Mouse (Mus musculus) T-helper 2 cell (primary cell): ENCODE measurements around the gene Gla.
"Not testable (repeated sequence)": the region's sequence is repeated elsewhere in the genome, so short reads cannot be mapped to it uniquely, and the experiment has no call there.

Source experiments
- in situ Hi-C: fragments of 300-600 bp; cut with MboI, MseI; formaldehyde crosslinking; loops from one replicate; pipeline ENCODE4 v1.15.1; 2025; ENCODE audit warnings: high pct_unique_total_duplicates

The Gla gene

DNA sequence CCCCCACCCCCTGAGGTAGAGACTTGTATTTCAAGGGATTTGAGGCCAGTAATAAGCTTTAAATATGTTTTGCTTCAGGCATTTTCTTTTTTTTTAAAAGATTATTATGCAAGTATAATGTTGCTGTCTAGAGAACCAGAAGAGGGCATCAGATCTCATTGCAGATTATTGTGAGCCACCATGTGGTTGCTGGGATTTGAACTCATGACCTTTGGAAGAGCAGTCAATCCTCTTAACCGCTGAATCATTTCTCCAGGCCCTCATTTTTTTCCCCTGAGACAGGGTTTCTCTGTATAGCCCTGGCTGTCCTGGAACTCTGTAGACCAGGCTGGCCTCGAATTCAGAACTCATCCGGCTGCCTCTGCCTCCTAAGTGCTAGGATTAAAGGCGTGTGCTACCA lies 12.7 kb downstream of the Gla start:
- in situ Hi-C loops: no loop called here

DNA sequence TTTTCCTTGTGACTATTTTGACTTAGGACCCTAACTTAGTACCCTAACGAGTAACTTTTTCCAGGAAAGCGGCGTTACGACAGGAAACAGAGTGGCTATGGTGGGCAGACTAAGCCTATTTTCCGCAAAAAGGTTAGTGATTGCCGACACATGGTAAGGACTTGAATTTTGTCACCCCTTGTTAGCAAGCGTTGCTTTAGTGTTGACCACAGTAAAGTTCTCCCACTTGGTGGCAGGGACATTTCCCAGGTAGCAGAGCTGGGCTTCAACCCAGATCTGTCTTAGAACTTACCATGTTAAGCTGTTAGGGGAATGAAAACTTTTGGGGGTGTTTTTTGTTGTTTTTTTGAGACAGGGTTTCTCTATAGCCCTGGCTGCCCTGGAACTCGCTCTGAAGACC lies 14.5 kb downstream of the Gla start:
- in situ Hi-C loops: no loop called here

DNA sequence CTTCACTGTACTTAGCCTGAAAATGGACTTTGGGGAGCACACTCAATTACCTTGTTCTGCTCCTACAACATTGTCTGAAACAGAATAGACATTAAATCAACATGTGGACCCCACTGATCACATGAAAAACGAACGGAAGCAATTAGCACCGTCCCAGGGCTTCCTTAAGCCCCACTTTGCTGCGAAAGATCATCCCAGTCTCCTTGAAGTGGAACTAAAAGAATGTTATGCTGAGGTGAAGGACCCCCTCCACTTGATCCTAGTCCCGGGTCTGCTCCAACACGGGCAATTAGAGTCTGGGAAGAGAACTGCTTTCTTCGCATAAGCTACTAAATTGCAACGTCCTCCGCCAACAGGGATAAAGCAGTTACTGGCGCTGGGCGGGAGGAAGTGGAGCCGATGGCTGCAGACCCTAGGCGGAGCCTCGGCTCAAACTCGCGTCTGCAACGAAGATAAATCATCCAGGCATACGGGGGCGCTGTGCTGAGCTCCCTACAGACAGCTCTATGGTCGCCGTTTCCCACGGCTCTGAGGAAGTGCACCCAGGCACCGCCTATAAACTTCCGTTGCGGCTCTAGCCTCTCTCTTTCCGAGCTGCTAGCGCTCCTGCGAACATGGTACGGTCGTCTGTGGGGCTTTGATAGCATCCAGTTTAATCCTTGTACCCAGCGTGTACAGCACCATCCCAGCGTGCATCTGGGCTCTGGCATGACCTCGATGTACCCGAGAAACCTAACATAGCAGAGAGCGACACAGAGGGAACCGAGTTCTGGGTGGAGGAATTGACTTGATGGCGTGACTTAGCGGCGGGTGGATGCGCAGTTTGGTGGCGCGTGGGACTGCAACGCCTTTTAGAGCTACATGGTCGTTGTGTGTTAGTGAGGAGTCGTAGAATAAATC lies 15.6 kb downstream of the Gla start, which contains the start of gene Rpl36a:
Rpl36a (plus strand) TSS at position 552 of the 900 bp plus-strand sequence.
- in situ Hi-C loops: no loop called here

DNA sequence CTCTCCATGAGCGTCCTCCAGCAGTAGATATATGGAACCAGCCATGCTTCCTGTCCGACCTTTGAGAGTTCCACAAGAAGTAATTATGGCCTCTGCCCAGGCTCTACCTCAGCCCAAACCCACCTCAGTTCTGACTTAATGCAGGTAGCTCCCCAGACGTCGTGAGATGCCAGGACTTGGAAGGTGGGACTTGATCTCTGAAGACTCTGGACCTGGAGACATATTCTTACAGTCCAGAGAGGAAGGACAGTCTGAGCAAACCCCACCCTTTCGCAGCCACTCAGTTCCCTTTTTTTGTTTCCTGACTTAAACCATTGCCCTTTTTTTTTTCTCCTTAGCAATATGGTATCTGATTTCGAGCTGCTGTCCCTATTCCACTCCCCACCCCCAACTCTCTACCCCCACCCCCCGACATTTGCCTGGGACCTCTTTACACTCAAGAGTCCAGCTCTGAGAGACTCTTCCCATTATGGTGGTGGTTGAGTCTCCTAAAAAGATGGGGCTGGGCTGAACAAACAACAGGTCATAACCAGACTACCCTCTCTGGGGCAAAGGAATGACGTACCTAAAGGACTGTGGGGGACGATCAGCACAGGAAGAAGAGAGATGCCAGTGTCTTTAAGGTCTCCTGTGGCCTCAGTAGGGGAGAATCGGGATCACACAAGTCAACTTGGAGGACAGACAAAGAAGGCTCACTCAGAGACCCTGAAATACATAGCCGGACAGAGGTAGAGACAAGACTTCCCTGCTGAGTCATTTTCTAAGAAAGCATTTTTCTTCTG lies 17.8 kb downstream of the Gla start, which contains the start of gene Btk:
Btk (minus strand) TSS at position 683 of the 782 bp plus-strand sequence.
- in situ Hi-C loops: no loop called here

DNA sequence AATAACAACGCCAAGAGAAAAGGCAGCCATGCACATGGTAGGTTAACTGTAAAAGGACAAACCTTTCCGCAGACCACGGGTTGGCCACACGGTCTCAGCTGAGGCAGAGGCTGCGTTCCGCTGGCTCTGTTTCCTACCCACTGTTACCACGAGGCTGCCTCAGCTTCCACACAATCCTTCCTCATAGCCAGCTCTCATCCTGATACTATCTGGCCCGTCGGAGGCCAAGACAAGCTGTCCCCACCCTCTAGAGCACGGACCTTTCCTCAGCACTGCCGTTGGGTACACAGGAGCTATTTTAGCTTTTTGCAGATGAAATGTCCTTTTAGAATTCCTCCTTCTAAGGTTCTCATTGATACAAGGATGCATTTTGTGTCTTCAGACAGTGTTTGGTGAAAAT lies 18.7 kb downstream of the Gla start:
- in situ Hi-C loops: no loop called here

DNA sequence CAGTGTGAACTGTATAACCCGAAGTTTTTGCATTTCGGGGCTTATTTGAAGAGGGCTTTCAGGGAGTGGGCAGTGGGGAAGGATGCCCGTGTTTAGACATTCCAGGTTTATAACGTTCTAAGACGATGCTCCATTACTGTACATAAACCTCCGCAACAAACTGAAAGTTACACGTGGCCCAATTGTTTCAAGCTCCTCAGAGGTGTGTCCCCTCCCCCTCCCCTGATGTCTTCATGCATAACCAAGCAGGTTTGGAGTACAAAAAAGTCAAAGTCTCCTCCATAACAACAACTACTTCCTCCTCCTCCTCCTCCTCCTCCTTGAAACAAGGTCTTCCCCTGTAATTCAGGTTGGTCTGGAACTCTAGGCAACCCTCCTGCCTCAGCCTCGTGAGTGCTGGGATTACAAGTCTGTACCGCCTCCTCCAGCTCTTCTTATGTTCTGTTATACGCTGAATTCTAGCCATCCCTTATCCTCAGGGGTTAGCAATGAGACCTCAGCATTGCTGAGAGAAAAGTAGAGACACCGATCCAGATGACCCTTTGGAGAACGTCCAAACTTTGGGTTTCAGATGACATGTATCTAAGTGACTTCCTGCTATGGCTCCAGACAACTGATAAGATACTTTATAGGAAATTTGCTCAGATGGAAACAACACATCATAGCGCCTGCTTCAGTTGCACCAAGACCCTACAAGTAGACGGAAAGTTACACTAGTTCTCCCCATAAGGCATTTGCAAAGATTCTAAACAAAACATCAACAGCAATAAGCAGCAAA lies 20.2 kb downstream of the Gla start:
- in situ Hi-C loops: no loop called here

DNA sequence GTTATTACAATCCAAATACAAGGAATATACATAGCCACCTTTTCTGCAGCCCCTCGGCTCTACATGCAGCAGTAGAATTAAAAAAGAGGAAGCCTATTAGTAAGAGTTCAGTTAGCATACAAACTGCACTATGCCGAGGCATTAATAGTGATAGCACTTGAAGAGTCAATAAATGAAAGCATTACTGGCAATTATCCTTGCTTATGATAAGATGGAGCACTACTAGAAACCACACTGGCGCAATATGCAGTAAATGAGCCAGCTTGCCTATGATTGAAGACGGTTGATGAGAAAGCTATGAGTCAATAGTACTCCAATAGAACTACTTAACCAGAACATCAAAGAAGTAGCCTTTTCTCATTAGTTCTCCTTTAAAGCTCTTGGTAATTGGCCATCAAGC lies 23.0 kb downstream of the Gla start:
- in situ Hi-C loops: no loop called here

DNA sequence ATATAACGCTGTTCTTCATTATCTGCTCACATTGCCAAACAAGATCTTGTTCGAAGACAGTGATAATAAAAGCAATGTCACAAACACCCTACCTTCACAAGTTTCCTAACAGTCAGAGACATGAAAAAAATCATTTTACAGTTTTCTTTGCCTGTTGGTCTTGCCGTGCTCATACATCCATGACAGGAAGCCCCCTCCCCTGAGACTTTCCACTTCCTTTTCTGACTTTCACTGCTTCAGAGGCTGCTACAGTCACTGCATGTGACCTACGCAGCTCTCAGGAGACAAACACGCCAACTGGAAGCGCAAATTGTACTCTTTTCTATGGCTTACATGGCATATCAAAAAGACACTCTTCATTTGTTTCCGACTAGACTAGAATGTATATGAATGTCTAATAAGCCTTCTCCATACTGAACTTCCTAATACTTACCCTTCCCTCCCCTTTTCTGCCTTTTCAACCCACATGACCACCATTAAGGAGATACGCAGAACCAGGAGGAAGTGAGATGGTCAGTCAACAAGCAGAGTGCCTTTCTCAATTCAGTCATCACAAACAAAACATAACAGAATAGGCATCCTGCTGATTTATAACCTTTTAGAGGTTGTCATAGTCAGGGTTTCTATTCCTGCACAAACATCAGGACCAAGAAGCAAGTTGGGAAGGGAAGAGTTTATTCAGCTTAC lies 34.2 kb downstream of the Gla start:
- in situ Hi-C loops: no loop called here

DNA sequence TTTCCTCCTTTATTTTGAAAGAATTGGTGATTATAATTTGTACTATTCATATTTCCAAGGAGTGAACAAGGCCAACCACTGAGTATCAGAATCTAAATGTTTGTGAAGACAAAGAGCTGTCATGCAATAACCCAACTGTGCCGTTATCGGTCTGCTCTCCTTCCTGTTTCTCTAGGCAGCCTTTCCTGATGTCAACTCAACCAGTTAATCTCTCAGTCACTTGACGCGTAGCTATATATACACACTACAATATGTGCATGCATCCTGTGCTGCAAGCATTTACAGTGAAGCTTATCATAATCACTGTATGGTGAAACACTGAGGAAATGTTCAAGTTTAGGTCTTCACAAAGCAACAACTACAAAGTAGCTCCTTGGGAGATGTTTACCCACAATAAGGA lies 36.6 kb downstream of the Gla start:
- in situ Hi-C loops: no loop called here

DNA sequence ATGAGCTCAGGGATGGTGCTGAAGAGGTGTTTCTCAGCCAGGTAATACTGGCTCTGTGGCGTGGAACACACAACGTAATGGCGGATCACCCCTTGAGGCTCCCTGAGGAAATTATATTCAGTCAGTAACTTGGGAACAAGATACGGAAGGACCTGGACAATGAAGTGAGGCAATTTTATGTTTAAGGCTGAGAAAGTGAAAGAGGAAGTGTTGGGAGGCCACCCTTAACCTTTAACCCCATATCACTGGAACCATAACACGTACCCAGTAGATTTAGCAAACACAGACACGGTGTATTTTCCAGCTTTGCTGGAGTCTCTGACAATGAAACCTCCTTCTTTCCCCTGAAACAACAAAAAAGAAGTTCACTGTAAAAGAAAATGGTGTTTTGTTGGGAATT lies 46.5 kb downstream of the Gla start:
- in situ Hi-C loops: no loop called here

DNA sequence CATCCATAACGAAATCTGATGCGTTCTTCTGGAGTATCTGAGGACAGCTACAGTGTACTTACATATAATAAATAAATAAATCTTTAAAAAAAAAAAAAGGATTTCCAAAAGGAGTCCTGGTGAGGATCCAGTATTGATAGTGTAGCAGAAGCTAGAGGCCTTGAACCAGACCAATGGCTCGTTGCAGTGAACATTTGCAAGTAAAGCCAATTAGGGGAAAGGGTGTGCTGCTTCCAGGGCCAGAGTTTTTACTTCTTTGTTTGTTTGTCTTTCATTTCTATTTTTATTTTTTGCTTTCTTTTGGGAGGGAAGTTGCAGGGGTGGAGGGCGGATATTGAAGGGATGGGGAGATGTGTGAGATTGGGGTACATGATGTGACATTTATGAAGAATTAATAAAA lies 47.6 kb downstream of the Gla start:
- in situ Hi-C loops: no loop called here

DNA sequence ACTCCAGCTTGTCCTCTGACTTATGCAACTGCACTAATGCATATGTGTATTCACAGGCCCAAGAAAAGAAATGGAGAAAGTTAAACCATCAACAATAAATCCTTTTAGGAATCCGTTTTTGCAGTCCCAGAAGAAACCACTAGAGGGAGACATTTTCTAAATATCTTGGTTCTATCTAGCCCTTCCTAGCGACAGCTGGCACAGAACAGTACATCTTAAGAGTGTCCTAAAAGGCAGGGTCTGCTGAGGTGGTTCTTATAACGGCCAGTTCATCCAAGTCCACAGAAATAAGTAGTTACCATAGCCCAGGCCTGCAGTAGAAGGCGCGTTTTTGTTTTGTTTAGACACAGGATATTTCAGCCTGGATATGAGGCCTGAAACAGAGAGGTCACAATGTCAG lies 50.0 kb downstream of the Gla start:
- in situ Hi-C loops: no loop called here

DNA sequence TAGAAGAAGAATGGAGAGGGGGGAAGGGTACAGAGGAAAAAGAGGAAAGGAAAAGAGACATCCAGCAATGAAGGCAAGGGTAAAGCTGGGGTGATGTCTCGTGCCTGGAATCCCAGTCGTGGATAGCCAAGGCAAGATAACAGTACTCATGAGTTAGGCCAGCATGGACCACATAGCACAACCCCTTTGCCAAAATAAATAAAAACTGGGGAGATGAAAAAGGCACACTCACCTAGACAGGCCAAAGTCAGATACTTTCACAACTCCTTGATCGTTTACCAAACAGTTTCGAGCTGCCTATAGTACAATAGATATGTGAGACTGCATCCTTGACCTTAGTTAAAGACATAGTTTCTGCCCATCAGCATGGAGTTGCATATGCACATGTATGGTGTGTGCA lies 53.6 kb downstream of the Gla start:
- in situ Hi-C loops: no loop called here

DNA sequence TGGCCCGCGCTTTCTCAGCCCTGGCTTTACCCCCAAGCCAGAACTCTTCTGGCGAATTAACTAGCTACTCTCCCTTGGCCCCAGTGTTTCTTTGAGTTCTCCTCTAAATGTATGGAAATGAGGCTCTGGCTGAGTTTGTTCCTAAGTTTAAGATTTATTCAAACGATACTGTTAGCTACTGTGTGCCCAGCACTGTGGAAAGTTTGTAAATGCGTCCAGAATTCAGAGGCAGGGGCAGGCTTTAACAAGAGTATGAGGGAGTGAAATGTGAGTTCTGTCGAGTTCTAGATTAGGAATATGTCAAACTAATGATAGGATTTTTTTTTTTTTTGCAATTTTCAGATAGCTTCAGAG lies 59.0 kb downstream of the Gla start:
- in situ Hi-C loops: no loop called here

DNA sequence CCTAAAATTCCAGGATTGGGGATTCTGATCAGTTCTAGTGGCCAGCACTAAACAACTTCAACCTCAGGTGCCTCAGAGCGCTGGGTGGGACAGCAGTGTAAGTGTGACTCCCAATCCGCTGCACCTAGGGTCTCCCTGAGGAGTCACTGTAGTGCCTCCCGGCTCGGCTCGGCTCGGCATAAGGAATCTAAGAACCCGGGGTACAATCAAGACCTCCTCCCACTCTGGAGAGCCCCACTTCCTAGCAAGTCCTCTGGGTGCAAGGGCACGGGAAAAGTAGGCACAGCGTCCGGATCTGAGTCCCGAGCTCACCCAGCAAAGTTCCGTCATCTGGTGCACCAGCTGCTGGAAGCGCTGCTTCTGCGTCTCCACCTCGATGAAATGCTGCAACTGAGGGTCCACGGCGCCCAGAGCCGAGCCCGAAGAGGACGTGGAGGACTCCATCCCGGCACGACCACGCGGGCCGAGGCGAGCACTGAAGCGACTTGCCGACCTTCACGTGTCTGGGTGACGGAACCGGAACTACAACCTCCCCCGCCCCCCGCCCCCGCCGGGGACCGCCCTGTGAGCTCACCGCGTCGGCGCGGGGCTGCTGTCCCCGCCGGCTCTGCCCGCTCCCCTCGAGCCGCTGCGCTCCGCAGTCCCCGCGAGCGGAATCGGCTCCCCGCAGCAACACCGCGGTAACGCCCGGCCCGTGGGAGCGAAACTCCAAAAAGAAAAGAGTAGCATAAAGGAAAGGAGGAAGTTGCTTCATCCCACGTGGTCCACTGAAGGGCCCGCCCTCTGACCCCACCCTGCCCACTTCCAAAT lies 59.6 kb downstream of the Gla start, which contains the start of gene Timm8a1:
Timm8a1 (minus strand) TSS at position 721 of the 810 bp plus-strand sequence.
- in situ Hi-C loops: no loop called here

DNA sequence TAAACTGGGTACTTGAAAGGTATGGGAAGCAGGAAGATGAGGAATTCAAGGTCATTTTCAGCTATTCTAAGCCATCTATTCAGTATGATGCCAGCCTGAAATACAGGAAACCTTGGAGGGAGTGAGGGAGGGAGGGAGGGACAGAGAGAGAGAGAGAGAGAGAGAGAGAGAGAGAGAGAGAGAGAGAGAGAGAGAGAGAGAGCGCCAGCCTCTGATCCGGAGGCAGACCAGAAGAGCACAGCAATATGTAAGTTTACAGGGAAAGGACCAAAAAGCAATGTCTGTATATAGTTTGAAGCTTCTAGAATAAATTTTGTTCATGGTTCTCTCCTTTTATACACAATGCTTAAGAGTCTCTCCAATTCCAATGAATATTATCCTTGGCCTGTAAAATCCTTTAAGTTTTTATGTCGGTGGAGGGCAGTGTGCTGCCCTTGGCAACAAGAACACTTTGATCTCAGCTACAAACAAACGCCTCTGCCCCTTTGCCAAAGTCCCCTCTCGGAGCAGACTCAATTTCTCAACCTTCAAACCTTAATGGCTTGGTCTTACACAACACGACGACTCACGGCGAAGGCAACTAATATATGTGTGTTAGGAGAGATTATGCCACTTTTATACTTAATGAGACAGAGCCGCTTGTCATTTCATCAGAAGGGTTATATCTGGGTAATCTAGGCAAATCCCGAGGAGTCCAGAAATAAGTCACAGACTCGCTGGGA lies 60.4 kb downstream of the Gla start:
- in situ Hi-C loops: no loop called here

DNA sequence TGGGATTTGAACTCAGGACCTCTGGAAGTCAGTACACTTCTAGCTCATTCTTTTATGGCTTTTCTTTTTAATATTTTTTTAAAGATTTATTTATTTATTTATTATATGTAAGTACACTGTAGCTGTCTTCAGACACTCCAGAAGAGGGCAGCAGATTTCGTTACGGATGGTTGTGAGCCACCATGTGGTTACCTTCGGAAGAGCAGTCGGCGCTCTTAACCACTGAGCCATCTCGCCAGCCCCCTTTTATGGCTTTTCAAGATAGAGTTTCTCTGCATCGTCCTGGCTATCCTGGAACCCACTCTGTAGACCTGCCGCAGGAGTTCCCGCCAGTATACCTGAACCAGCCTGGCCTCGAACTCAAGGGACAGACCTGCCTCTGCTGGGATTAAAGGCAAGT lies 61.1 kb downstream of the Gla start:
- in situ Hi-C loops: not testable (repeated sequence)
